Mouse (Mus musculus) retina, adult 2 months (tissue): Measurements from ENCODE around the gene Ube2o.
A peak's percentile ranks its signal among the peaks of the same experiment; 100 is the strongest.

Experiments used
- DNase-seq: peaks from one replicate; pipeline ENCODE4 v3.0.0-alpha.2; 2012; ENCODE audit warnings: low read depth, low spot score

Gene Ube2o

DNA sequence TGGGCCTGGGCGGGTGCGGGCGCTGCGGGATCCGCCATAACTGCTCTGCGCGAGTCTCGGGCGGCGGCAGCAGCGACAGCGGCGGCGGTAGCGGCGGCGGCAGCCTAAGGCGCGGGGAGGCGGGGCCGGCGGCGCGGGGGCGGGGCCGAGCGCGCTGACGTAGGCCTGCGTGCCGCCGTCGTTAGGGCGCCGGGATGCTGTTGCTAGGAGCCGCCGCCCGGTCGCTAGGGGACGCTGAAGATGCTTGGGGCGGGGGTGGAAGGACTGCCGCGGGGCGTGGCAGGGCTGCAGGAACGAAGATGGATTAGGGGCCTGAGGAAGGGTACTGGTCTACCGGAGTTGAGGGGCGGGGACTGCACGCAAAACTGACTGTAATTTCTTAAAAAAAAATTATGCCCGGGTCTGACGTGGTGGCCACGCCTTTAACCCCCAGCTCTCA lies at the start of gene Ube2o:
Ube2o (minus strand) TSS at position 72 of the 439 bp plus-strand sequence.
- peak; percentile 70 for DNase-seq

DNA sequence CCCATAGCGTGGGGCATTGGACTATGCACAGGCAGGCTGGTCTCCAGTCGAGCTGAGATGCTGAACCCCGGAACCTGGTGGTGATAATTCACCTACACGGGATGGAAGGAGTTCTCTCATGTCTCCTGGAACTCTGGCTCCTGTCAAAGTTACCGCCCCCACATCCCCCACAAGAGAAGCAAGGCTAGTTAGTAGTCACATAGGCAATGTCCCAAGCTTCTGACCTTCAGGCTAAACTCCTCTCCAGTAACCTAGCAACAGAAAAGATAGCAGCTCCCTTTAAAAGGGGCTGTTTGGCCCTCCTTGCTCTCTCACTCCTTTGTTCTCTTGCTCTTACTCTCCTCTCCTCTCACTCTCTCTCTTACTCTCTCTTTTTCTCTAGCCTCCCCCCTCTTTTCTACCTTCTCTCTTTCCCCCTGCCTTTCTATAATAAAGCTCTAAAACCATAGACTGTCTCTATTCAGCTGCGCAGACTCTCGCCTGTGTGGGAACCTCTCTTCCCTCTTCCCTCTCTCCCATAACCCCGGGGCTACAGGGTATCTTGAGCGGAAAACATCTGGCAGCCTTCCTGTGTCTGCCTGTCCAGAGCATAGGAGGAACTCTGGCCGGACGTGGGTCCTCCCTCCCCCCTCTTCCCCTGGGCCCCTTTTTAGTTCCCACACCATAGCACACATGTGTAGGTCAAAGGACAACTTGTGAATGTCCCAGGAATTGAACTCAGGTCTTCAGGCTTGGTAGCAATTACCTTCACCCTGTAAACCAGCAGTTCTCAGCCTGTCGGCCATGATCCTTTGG lies 49.1 kb upstream of the Ube2o start:
- DNase-seq = no peak

- no peak for DNase-seq
These were observed 48.2 kb upstream of the Ube2o start for GRCm38 (mm10) chr11:116629472-116629871.

DNA sequence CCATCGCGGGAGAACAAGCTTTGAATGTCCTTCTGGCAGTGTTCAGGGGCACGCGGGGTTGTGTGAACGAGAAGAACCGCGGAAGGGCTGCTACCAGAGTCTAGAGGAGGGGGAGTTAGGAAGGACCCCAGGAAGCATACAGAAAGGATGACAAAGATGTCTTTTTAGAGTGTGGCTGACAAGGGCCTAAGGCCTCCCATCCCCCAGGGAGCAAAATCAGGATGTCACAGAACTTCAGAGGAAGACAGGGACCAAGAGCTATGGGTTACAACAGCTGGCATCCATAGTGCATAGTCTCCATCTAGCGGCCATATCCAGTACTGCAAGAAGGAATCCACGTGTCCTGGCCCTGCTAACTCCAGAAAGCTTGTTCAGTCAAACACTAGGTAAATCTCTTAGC lies 47.5 kb upstream of the Ube2o start:
- peak; percentile 89 for DNase-seq

DNA sequence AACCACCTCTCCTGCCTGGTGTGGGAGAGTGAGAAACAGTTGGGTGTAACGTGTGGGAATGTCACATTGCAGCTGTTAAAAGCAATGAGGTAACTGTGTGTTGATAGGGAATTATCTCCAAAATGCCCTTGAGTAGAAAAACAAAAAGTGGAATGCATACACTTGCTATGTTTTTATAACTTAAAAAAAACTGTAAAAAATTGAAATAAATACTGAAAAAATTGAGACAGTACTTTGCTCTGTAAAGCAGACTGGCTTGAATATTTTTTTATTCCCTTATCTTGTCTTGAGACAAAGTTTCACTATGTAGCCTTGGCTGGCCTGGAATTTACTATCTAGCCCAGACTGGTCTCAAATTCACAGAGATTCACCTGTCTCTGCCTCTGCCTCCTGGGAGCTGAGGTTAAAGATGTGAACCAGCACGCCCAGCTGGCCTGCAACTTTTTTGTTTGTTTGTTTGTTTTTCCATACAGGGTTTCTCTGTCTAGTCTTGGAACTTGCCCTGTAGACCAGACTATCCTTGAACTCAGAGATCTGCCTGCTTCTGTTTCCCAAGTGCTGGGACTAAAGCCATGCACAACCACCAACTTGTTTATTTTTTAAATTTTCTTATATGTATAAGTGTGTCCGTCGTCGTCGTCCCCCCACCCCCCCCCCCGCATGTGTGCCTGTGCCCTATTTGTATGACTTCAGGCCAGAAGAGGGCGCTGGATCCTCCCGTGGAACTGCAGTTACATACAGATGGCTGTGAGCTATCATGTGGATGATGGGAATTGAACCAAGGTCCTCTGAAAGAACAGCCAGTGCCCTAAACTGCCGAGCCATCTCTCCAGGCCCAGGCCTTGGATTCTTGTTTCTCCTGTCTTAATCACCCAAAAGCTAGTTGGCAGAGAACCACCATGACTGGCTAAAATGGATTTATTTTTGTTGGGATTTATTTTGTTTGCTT lies 46.1 kb upstream of the Ube2o start:
- no peak for DNase-seq

DNA sequence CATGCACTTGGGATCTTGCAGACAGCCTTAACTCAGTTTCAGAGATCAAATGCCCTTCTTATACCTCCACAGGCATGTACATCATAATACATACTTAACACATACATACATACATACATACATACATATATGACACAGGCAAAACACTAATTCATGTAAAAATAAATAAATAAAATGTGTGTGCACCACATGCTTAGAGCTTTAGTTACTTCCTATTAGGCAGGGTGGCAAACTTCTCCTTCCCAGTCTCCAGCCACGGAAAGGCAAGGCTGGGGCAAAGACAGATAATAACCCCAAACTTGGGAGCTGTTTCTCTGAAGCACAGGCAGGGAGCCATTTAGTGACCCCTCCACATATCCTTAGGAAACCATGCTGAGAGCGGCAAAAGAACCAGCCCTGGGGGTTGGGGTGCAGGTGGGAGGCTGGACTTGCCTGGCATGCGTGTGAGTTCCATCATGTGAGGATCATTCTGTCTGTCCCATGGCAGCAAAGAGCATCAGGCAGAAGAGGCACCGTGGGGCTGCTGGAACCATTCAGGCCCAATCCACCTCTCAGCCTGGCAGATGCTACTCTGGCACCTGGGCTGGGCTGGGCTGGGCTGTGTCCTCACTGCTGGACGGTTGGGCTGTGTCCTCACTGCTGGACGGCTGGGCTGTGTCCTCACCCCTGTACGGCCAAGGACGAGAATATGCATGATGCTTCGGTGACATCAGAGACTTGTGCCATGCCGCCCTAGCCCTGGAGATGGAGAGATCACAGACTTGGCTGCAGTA lies 45.2 kb upstream of the Ube2o start, which contains the start of gene Rhbdf2:
Rhbdf2 (minus strand) TSS at position 721 of the 773 bp plus-strand sequence.
- DNase-seq = no peak

DNA sequence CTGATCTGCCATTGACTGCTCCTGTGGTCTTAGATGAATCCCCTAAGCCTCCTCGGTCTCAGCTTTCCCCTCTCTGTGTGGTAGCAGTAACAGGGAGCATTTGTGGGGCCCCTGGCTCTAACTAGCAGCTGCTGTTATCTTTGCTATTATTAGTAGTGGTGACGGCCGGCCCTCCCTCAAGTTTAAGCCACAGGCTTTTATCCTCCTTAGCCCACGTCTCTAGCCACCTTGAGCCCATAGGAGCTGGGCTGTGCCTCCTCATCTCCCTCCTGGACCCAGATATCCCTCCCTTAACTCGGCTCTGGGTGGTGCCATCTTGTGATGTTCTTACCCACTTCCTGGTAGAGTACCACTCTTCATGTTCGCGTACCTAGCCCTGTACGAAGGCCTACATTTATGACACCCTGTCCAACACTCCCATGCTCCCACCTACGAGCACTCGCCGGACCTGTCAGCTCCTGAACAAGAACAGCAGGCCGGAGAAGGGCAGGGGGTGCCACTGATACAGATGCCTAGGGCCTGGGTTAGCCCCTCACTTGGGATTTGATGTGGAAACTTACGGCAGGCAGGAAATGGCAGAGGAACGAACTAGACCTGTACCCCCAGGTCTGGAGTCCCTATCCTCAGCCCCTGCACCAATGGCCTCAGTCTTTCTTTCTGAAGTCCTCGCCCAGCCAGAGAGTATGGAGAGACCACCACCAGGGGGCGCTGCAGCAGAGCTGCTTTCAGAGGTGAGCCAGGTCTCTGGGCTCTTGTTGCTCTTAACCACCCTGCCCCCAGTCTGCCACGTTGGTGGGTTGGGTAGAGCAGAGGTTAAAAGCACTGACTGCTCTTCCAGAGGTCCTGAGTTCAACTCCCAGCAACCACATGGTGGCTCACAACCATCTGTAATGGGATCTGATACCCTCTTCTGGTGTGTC lies 44.1 kb upstream of the Ube2o start:
- no peak for DNase-seq

GRCm38 (mm10) chr11:116624131-116624832 lies 43.0 kb upstream of the Ube2o start:
- DNase-seq = peak; percentile 84

DNA sequence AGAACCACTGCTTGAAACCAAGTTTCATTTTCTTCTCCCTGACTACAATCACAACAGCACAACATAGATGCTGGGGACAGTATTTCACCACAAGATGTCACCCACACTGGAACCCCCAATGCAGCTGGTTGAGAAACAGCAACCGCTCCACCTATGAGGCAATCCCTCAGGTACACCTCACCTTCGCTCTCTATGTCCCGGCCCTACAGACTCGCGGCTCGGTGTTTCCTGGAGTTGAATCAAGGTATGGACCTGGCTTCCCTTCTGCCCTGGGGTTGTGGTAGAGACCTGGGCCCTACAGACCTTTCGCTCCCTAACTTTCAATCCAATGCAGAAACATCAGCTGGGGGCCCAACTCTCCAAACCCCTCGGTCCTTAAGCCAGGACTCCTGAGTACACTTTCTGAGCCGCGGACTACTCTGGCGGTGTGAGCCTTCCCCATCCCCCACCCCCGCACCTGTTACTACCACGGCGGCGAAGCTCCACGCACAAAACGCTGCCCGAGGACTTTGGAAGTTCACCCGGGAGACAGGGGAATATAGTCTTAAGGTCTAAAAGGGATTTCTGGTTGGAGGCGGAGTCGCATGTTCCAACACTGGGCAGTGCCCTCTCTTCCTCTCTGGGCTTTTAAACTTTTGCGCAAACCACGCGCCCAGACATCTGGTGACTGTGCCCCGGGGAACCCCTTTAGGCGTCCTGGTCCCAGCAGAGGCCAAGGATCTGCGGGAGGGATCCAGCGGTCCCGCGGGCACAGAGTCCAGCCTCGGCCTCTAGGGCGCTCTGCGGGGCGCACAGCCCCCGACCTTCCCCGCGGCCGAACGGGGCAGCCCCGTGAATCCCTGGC lies 42.3 kb upstream of the Ube2o start:
- DNase-seq = no peak

GRCm38 (mm10) chr11:116621258-116621704 lies 40.0 kb upstream of the Ube2o start:
- DNase-seq = no peak

DNA sequence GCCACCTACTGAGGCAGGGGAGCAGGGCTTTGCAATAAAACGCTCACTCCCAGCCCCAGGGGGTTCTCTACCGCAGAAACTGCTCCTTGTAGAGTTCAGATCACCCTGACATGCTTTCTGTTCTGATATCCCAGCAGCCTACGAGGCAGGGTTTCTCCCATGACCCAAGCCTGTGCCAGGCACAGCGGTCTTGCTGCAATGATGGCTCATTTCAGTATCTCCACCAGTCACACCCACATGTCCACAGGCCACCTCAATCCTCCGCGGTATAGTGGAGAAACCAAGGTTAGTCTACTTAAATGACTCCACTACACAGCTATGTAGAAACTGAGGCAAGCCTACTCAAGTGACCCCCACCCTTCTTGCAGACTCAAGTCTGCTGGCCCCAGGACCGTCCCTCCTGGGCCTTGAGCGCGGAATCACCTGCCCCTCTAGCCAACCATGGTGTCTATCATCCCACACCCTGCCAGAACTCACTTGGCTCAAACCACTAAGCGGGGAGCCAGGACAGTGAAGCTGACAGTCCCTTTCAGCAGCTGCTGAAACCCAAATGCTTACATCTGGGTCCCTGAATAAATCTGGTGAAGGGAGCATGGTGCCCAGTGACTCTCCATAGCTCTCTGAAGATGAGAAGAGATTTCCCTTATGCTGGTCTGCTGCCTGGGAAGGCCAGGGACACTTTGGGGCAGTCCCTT lies 39.5 kb upstream of the Ube2o start:
- no peak for DNase-seq

- DNase-seq = no peak
These were observed 38.8 kb upstream of the Ube2o start for GRCm38 (mm10) chr11:116620073-116620472.

- no peak for DNase-seq
These were observed 38.3 kb upstream of the Ube2o start for GRCm38 (mm10) chr11:116619561-116619960.

- DNase-seq = no peak
These were observed 37.9 kb upstream of the Ube2o start for GRCm38 (mm10) chr11:116619156-116619555.

DNA sequence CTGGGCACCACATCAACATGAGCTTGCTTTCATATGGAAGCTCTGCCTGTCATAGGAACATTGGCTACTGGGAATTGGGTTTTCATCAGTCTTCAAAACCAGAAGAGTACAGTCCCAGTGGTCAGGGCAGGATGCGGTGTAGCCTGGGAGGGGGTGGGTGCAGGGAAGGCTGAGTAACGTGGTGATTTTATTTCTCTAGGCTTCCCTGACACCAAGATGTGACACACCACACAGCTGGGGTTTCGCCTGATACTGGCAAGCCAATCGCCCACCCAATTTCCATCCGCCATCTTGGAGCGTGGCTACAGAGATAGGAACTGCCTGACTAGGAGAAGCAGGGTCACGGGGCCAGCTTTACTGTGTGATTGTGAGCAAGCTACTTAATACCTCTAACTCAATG lies 37.4 kb upstream of the Ube2o start:
- DNase-seq = no peak

- no peak for DNase-seq
These were observed 36.4 kb upstream of the Ube2o start for GRCm38 (mm10) chr11:116617641-116618040.

DNA sequence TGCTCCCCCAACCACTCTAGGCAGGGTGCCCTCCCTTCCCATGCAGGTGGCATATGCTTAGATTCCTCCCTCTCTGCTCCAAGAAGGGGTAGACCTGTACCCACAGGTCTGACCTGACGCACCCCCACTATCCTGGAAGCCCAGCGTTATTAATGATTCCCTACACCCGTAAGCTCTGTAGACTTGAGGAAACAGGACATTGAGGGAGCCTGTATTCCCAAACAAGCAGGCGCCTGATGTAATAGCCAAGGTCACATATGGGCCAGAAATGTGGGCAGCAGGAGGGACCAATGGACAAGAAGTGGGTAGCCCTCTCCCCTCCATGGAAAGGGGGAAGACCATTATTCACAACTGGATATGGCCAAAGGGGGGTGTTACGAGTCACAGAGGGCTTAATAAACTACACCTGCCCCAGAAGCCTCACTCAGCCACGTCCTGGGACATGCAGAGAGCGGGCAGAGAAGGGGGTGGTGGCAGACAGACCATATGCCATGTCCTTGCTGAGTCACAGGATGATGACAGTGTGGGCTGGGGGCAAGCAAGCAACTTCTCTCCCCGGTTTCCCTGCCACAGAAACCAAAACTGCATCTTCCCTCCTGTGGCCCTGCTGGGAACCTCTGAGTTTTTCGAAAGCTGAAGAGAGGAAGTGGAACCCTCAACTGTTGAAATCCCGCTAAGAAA lies 35.3 kb upstream of the Ube2o start:
- no peak for DNase-seq
